Mouse (Mus musculus): ENCODE measurements around the gene Wdr91.

The Wdr91 gene

DNA sequence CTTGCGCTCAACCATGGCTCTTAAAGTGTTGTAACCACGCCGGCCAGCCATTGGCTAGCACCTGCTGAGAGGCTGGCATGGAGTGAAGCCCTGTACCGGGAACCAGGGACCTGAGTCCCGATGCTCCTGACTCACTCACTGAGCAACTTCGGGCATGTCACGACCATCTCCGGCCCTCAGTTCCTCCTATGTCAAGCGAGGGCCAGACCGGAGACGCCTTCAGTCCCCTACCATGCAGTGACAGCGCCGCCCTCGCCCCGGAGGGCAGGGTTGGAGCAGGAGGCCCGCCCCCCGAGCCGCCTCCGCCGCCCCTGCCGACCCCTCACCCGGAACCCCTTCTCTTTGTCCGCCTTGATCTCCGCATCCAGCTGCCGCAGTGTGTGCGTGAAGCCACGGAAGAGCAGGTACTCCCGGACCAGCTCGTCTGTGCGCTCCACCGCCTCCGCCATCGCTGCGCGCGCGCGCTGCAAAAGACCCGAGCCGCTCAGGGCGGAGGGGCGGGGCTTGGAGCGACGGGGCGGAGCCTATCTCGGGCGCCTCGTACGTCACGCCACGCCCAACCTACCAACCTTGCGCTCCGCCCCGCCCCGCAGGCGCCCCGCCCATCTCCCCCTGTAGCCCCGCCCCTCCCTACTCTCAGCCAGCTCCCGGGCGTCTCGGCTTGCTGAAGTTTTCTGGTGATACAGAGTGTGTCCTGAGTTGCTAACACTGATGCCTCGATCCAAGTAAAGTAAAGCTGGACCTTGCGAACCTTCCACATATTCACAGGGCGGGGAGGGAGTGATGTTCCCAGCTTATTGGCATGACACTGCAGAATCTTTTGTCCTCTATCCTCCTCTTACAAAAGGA, at the start of gene Wdr91:
Gene Wdr91 (minus strand): TSS at position 506 of the 849 bp plus-strand sequence.
- peak; percentile 94 to 99 for DNase-seq

DNA sequence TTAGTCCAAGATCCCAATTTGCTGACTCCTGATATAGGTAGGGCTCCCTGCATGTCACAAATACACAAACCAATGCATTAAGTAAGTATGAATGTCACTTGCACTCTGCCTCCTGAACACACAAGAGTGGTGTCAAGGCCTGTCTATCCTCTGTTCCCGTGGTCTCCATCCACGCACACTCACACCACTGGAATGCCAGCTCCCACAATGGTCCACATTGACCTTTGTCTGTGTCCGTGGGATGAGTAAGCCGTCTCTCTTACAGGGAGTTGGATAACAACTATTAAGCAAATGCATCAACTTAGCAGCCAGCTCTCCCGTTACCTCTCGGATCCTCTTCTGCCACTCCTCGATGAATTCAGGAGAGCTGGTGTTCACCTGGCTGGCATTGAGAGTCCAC, 48.5 kb upstream of the Wdr91 start:
- DNase-seq: no peak

GRCm38 (mm10) chr6:34955862-34956241, 45.2 kb upstream of the Wdr91 start:
- no peak for DNase-seq

DNA sequence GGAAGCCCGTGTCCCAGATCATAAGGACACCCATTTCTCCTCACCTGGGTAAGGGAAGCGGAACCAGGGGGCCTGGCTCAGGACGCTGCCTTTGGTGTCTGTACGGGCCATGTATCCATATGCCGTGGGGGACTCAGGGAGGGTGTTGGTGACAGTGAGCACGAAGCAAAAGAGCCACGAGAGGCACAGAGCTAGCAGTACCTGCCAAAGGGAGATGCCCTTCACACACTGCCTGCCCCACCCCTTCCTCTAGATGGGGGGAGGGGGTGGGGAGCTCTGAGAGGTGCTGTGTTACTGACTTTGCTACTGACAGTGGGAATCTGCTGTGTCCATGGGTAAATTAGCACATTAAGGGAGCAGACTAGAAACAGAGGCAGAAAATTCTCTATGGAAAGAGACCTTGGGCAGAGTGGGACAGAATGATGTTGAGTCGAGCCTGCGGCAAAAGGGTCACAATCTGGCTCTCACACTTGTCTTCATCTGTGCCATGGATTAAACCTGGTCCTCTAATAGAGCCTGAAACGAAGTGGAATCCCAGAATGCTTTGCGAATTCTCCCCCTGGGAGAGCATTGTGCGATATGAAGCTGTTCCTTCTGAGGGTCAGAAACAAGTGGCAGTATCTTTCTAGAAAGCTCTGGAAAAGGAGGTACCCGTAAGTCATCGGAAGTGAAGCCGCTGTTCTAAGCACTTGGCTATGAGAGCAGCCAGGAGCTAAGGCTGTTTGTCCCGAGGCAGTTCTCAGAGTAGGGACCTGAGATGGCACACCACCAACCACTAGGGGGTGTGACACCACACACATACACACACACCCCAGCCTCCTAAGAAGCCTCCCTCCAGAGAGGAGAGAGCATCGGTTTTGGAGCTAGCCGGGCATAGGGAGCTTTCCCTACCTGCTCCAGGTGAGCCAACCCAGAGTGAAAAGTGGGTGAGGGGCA, 44.5 kb upstream of the Wdr91 start:
- peak; percentile 17 to 48 for DNase-seq

DNA sequence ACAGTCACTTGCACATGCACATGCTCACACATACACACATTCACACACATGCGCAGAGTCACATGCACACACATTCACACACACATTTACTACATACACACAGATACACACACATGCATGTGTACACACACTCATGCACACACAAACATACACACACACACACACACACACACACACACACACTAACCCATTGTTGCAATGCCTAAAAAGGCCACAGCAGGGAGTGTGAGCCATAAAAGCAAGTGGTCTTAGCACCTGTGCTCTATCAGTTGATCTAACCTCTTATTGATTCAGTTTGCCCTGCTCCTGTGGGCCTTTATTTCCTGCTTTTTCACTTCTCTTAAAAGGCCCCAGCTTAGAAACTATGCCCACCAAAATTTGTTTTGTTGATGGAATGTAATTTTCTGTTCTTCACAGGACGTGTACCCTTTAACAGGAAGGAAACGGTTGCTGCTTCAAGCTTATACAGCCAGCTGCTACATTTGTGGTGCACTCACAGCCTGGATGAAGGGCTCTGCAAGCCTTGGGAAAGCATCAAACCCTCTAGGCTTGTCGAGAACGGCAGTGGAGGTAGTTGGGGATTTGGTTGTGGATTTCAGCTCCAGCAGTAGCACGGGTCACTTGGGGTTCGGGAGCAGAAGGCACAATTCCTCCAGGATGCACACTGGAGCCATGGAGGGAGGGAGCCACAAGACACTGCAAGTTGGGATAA, 41.4 kb upstream of the Wdr91 start:
- DNase-seq: no peak

- DNase-seq: no peak
Measured at GRCm38 (mm10) chr6:34951518-34951917, 40.8 kb upstream of the Wdr91 start.

GRCm38 (mm10) chr6:34948461-34948860, 37.8 kb upstream of the Wdr91 start:
- no peak for DNase-seq

- DNase-seq: no peak
Measured at GRCm38 (mm10) chr6:34946486-34947079, 35.9 kb upstream of the Wdr91 start.

DNA sequence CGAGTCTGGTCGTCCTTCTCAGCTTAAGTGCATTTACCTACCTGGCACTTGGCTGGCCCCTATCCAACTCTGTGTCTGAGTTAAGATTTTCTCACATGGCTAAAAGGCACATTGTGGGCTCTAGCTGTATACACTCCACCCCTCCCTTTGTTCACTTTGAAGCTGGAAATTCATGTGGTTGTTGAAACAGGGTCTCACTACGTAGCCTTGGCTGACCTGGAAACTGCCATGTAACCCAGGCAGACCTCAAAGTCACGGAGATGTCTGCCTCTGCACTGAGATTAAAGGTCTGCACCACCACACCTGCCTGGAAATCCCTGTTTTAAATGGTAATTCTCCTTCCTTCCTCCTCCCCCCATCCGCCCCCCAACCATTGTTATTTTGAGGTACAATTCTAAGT, 32.8 kb upstream of the Wdr91 start:
- DNase-seq: no peak

DNA sequence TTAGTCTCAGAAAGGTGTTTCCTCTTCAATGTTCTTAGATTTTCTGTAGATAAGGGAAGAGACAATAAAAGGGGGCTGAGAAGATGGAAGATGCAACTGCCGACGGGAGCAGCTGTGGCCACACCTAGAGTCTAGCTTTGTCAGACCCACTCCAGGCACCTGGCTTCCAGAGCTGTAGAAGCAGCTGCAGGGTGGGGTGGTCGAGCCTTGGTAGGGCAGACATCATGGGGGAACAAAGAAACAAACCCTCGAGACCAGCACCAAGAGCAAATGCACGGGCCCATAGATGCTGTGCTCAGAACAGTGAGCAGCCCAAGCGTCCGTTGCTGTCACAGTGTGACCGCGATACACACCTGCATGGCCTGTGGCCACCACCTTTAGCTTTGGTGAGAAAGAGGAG, 31.8 kb upstream of the Wdr91 start:
- DNase-seq: no peak

DNA sequence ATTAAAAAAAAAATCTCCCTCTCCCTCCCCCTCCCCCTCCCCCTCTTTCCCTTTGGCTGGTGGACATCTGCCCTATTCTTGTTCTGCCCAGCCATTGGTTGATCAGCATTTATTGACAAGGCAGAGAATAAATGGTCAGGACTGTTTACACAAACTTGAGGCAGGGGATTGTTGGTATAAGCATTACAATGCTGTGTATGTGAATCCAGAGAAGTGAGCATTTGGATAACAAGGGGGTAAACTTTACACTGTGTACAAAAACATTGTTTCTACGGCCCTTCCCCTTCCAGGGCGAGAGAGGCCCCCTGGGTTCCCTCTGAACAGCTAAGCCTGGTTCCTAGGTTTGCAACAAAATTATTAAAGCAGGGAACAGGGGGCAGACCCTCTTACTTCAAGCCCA, 30.8 kb upstream of the Wdr91 start:
- no peak for DNase-seq

- no peak for DNase-seq
Measured at GRCm38 (mm10) chr6:34939451-34939850, 28.8 kb upstream of the Wdr91 start.

DNA sequence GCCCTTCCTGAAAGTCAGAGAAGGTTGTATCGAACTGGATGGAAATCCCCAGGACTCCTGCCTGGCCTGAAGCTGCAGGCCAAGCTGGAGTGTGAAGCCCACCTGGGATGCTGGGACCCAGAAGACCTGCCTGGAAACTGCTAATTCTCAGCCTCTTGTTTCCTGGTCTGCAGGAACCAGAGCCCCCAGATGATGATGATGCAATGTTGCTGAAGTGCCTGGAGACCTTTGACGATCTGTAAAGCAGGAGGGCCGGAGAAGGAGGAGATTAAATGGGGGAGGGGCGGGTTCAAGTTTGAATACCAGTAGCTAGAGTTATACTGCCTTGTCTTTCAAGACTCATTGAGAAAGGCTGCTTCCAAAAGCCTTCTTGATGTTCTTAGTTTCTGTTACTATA, 28.3 kb upstream of the Wdr91 start:
- DNase-seq: no peak

- DNase-seq: no peak
Measured at GRCm38 (mm10) chr6:34938280-34938928, 27.7 kb upstream of the Wdr91 start.

GRCm38 (mm10) chr6:34936743-34937142, 26.1 kb upstream of the Wdr91 start:
- DNase-seq: no peak

- DNase-seq: no peak
Measured at GRCm38 (mm10) chr6:34932633-34933032, 22.0 kb upstream of the Wdr91 start.

DNA sequence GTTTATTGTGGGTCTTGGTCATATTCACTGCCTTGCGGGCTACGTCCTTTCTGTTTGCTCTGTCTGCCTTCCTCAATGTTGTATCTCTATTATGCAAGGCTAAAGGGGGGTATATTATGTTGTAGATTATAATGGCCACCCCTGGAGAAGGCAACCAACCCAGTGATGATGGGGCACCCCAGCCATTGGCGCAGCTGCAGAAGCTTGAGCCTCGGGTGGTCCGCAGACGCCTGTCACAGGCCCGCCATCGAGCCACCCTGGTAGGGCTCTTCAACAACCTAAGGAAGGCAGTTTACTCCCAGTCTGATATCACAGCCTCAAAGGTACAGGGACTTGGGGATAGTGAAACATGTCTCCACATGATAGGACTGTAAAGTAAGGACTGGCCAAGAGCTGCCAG, 16.9 kb upstream of the Wdr91 start:
- no peak for DNase-seq

DNA sequence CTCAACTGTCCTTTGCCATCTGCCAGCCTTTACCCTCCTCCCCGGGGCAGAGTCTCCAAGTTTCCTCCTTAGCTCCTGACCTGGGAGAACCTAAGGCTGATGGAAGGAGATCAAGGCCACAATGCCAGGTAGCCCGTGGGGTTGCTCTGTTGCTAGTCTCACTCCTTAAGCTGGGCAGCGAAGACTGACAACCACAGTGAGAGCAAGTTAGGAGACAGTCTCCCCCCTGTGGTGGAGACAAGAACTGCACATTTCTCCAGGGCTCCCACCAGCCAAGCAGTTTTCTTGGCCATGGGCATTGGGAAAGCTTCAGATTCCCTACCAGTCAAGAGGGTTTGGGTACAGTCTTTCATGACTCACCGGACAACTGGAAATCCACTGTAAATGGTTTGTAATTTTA, 16.5 kb upstream of the Wdr91 start:
- peak; percentile 68 to 86 for DNase-seq

GRCm38 (mm10) chr6:34921941-34922340, 11.3 kb upstream of the Wdr91 start:
- peak; percentile 71 to 73 for DNase-seq

DNA sequence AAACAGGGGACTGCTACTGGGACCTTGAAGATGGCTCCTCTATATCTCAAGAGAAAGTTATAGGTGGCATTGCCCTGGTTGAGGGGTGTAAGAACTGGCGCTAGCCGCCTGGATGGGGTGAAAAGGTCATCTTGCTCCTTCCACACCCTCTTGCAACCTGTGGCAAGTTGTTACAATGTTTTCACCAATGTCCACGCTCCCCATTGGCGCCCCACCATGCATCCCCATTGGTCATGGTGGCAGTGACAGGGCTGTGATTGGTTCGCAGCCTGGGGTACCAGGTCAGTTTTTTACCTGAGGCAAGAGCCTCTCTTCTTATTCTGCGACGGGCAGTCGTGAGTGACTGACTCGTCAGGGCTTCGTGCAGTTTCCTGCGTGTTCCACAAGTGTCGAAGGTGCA, 10.0 kb upstream of the Wdr91 start:
- no peak for DNase-seq

DNA sequence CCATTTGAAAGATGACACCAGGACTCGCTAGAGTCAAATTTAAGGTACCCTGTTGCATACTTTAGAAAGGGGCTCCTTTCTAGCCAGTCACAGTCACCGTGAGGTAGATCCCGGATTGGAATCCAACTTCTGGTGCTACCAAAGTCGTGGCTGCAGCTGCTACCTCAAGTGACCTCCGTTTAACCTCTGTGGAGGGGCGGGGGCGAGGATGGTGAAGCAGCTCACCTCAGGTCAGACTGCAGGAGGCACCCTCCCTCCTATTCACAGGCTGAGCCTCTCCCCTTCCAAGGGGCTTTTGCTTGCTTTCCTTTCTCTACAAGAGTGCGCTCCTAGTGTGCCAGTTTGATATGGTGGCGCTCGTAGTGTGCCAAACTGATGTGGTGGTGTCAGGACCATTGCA, 9.3 kb upstream of the Wdr91 start, which contains the start of gene Stra8:
Gene Stra8 (plus strand): TSS at position 208 of the 400 bp plus-strand sequence.
- DNase-seq: no peak

DNA sequence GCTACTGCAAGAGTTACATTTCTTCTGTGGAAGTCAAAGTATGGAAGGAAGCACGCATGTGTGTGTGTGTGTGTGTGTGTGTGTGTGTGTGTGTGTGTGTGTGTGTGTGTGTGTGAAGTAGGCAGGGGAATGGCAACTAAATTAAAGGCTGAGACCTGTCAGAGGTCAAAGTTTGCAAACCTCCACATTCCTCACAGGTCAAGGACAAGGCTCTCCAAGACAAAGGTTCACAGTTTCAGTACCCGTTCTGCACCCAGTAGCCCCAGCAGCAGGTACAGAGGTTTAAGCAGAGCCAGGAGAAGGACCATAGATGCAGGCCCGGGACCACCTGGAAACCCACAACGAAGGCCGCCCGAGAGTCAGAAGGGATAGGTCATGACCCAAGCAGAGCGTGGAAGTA, 8.5 kb upstream of the Wdr91 start:
- no peak for DNase-seq

Data from kidney, postnatal 36 days (tissue).